Mouse (Mus musculus): ENCODE measurements around the gene Disp1. TPM values are rescaled to one million over a fixed set of nuclear protein-coding genes. Genes with fewer than 3 reads are reported as not detected.

Disp1 gene
- total RNA-seq, 2 experiments from 2014 or later, result 10.0 to 14.1 TPM

- DNase-seq, result no peak
- intact Hi-C loops (cut with DNase I), result no loop called here
Observed at GRCm38 (mm10) chr1:183097606-183098005, 123.7 kb downstream of the Disp1 start.

- DNase-seq, result no peak
- intact Hi-C loops (cut with DNase I), result no loop called here
Observed at GRCm38 (mm10) chr1:183095454-183096088, 125.8 kb downstream of the Disp1 start.

GRCm38 (mm10) chr1:183092296-183092695 is 129.0 kb downstream of the Disp1 start:
- DNase-seq, result no peak

GRCm38 (mm10) chr1:183091203-183091602 is 130.1 kb downstream of the Disp1 start:
- intact Hi-C loops (cut with DNase I), result no loop called here
- DNase-seq, result no peak

More at GRCm38 (mm10) chr1:183092296-183092695, 129.0 kb downstream of the Disp1 start:
- intact Hi-C loops (cut with DNase I), result no loop called here

- intact Hi-C loops (cut with DNase I), result no loop called here
Observed at GRCm38 (mm10) chr1:183088661-183089060, 132.7 kb downstream of the Disp1 start.

GRCm38 (mm10) chr1:183086843-183087242 is 134.5 kb downstream of the Disp1 start:
- no peak for DNase-seq
- intact Hi-C loops (cut with DNase I), result no loop called here

More at GRCm38 (mm10) chr1:183088661-183089060, 132.7 kb downstream of the Disp1 start:
- DNase-seq, result no peak

- intact Hi-C loops (cut with DNase I), result no loop called here
- DNase-seq, result peak; percentile 54 to 65
Observed at GRCm38 (mm10) chr1:183084085-183085050, 137.0 kb downstream of the Disp1 start.

- DNase-seq, result peak; percentile 34 to 38
- intact Hi-C loops (cut with DNase I), result no loop called here
Observed at GRCm38 (mm10) chr1:183082436-183082835, 138.9 kb downstream of the Disp1 start.

- no peak for DNase-seq
Observed at GRCm38 (mm10) chr1:183081126-183081525, 140.2 kb downstream of the Disp1 start.

GRCm38 (mm10) chr1:183075121-183075822 is 146.1 kb downstream of the Disp1 start:
- peak in 1 of 2 experiments; percentile 34 for DNase-seq
- intact Hi-C loops (cut with DNase I), result loop anchor here (5.0 kb wide), 1 partner anchor 77 kb away; no protein-coding TSS in a partner anchor

More at GRCm38 (mm10) chr1:183081126-183081525, 140.2 kb downstream of the Disp1 start:
- intact Hi-C loops (cut with DNase I), result no loop called here

- intact Hi-C loops (cut with DNase I), result no loop called here
- DNase-seq, result peak; percentile 83 to 84
Observed at GRCm38 (mm10) chr1:183072263-183073050, 148.9 kb downstream of the Disp1 start.

- no peak for DNase-seq
- intact Hi-C loops (cut with DNase I), result no loop called here
Observed at GRCm38 (mm10) chr1:183069954-183070649, 151.2 kb downstream of the Disp1 start.

GRCm38 (mm10) chr1:183067807-183068206 is 153.5 kb downstream of the Disp1 start:
- DNase-seq, result peak; percentile 57 to 64
- intact Hi-C loops (cut with DNase I), result no loop called here

GRCm38 (mm10) chr1:183066981-183067380 is 154.3 kb downstream of the Disp1 start:
- intact Hi-C loops (cut with DNase I), result no loop called here
- no peak for DNase-seq

- intact Hi-C loops (cut with DNase I), result no loop called here
- DNase-seq, result no peak
Observed at GRCm38 (mm10) chr1:183060611-183061010, 160.7 kb downstream of the Disp1 start.

GRCm38 (mm10) chr1:183056289-183056655 is 165.1 kb downstream of the Disp1 start:
- DNase-seq, result peak; percentile 66 to 71
- intact Hi-C loops (cut with DNase I), result no loop called here

GRCm38 (mm10) chr1:183055608-183056288 is 165.6 kb downstream of the Disp1 start:
- intact Hi-C loops (cut with DNase I), result no loop called here
- peak; percentile 82 to 86 for DNase-seq

GRCm38 (mm10) chr1:183052663-183053062 is 168.7 kb downstream of the Disp1 start:
- DNase-seq, result peak; percentile 69 to 71
- intact Hi-C loops (cut with DNase I), result no loop called here

GRCm38 (mm10) chr1:183049295-183049694 is 172.0 kb downstream of the Disp1 start:
- peak; percentile 82 for DNase-seq
- intact Hi-C loops (cut with DNase I), result no loop called here
